Mouse (Mus musculus): ENCODE measurements around the gene Armh3.
A peak's percentile ranks its signal among the peaks of the same experiment; 100 is the strongest.

Armh3 gene

GRCm38 (mm10) chr19:45991171-45991570 lies 7.1 kb downstream of the Armh3 start:
- DNase-seq (ENCODE audit: low spot score in 2 of 2), result no peak

GRCm38 (mm10) chr19:45988238-45988637 lies 10.1 kb downstream of the Armh3 start:
- DNase-seq (ENCODE audit: low spot score in 2 of 2), result no peak

- no peak for DNase-seq (ENCODE audit: low spot score in 2 of 2)
Measured at GRCm38 (mm10) chr19:45984379-45984778, 13.9 kb downstream of the Armh3 start.

DNA sequence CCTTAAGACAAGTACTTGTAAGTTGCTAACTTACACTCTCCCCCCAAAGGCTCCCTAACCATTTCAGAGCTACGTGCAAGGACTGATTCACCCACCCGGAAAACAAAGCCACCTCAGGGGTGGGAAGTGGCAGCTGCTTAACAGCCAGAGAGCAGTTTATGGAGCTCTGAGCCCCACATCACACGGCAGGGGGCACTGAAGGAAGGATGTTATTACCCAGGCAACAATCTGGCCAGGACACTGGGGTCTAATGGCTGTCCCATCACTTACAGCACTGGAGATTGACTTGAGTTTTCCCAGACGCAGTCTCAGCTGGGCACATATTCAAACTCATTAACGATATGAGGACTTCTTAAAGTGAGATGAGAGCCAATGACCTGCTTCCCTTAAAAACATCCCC lies 37.5 kb downstream of the Armh3 start:
- DNase-seq (ENCODE audit: low spot score in 2 of 2), result no peak

DNA sequence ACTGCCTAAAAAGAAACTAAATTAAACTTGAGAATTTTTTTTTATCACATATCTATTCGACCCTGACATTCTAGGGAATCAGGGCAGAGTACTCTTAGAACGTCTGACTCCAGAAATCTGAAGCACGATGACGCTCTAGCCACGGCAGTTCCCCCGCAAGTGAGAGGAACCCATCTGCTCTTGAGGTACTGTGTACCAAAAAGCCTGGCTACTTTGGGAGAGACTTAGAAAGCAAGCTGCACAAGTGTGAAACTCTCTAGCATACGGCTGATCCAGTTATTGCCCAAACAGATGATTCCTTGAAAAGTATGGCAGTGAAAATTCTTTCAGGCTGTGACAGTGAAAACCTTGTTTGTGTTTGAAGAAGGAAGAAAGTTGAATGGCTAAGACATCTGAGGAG lies 41.6 kb downstream of the Armh3 start:
- peak; percentile 58 to 61 for DNase-seq (ENCODE audit: low spot score in 2 of 2)

DNA sequence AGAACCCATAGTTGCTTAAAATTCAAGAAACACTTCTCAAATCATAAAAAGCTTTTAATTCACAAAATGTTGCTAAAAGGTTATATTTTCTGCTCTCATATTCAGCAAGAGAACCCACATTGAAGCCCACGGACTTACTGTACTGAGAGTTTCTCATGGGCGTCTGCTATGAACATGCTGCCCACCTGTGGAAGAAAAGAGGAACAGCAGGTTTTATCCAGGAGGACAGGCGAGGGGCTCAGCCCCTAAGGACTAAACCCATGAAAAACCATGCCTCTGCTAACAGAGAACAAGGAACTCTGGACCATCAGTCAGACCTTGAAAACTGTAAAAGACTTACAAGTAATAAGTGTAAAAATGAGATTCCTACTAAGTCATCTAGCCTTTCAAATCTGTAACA lies 45.0 kb downstream of the Armh3 start:
- DNase-seq (ENCODE audit: low spot score in 2 of 2), result peak; percentile 36 to 48

- no peak for DNase-seq (ENCODE audit: low spot score in 2 of 2)
Measured at GRCm38 (mm10) chr19:45949236-45949635, 49.1 kb downstream of the Armh3 start.

- peak; percentile 57 to 65 for DNase-seq (ENCODE audit: low spot score in 2 of 2)
Measured at GRCm38 (mm10) chr19:45947764-45948163, 50.5 kb downstream of the Armh3 start.

- no peak for DNase-seq (ENCODE audit: low spot score in 2 of 2)
Measured at GRCm38 (mm10) chr19:45947286-45947685, 51.0 kb downstream of the Armh3 start.

DNA sequence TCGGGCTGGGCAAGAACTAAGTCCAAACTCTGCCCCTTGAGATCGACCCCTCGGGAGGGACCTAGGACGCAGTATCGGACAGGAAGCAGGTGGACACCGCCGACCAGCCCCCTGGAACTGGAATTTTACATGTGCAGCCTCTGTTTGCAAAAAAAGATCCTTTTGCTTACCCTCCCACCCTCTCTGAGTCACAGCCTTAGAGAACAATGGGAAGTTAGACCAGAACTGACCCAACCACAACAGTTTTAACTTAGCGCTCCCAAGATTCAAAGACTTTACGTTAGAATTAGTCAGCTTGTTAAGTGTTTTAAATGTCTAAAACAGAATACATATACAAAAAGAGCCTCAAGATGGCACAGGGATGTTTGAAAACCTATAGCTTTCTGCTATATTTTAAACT lies 51.7 kb downstream of the Armh3 start:
- peak in 1 of 2 experiments; percentile 16 for DNase-seq (ENCODE audit: low spot score in 2 of 2)

GRCm38 (mm10) chr19:45945986-45946385 lies 52.3 kb downstream of the Armh3 start:
- peak in 1 of 2 experiments; percentile 34 for DNase-seq (ENCODE audit: low spot score in 2 of 2)

GRCm38 (mm10) chr19:45943758-45944157 lies 54.5 kb downstream of the Armh3 start:
- no peak for DNase-seq (ENCODE audit: low spot score in 2 of 2)

- no peak for DNase-seq (ENCODE audit: low spot score in 2 of 2)
Measured at GRCm38 (mm10) chr19:45938064-45938463, 60.2 kb downstream of the Armh3 start.

GRCm38 (mm10) chr19:45937530-45937929 lies 60.8 kb downstream of the Armh3 start:
- DNase-seq (ENCODE audit: low spot score in 2 of 2), result no peak

DNA sequence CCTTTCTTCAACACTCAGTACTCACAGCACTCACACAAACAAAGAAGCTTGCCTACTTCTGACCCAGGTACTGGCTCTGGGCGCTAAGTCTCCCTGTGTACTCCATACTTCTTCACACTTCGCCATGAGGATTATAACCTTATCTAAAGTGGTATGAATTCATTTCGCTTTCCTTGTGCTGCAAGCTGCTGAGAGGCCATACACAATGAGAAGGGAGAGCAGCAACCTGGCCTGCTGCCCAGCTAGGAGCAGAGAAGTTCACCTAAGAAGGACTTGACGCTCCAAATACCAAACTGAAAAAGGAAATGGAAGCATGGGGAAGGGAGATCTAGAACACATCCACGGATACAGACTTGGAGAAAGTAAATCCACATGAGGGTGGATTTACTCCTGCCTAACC lies 71.1 kb downstream of the Armh3 start:
- DNase-seq (ENCODE audit: low spot score in 2 of 2), result no peak

DNA sequence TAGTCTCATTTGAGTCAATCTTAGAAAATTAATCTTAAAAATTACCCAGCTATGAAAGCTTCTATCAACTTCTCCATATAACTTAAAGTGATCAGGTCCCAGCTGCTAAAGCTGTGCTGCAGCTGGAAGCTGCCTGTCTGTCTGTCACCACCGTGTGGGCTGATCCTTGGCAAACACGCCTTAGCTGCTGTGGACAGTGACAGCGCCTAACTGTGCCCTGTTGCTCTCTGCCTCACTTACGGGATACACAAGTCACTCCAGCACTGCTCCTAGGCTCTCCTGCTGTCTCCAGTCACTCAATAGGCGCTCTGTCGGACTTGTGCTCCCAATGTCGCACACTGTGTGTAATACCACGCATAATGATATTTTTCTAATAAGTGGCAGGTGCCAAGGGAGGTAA lies 71.9 kb downstream of the Armh3 start:
- DNase-seq (ENCODE audit: low spot score in 2 of 2), result no peak

DNA sequence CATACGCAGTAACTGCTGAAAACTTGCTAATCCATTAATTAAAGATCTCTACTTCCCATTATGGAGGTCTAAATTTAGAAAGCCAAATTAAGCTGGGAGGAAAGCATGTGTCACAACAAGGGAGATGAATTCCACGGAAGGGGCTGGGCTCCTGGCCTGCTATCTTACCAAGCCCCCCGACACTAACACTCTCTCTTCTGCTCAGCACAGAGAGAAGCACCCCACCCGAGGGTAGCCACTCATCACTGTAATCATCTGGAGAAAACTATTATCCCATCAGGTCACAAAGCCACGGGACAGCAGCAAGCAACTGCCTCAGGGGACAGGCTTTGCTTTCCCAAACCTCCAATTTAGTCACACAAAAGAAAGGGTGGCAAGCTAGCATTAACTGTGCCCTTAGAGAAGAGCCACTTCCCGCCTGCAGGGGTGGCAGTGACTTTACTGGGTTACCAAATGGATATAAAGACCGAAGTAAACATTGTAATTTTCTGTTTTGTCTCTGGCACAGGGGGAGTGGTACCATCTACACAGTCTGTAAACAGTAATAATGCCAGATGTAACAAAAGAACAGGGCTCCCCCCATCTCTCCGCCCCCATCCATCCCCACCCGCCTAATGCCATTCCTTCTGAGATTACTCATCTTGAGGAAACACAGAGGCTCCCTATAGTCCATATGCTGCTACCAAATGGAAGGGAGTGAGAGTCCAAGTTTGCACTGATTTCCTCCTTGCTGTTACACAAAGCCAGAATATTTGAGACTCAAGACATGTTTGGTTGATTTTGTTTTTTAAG lies 77.8 kb downstream of the Armh3 start:
- peak in 1 of 2 experiments; percentile 35 for DNase-seq (ENCODE audit: low spot score in 2 of 2)

- peak in 1 of 2 experiments; percentile 38 for DNase-seq (ENCODE audit: low spot score in 2 of 2)
Measured at GRCm38 (mm10) chr19:45918406-45918805, 79.9 kb downstream of the Armh3 start.

GRCm38 (mm10) chr19:45917856-45918255 lies 80.4 kb downstream of the Armh3 start:
- peak; percentile 62 to 63 for DNase-seq (ENCODE audit: low spot score in 2 of 2)

DNA sequence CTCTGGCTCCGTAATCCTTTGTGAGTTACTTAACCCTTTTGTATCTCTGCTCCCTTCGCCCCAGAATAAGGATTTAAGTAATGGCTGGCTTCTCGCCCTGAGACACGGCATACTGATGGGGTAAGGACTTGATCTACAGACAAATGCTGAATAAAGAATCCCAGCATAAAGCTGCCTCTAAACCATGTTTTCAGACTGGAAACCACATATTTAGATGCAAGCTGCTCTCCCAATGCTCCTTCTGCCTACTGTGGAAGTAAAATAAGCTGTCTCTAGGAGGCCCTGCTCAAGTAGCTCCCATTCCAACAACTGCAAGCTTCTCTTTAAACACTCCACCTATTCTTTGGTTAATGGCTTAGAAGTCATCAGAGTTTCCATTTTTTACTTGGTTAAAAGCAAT lies 81.8 kb downstream of the Armh3 start:
- no peak for DNase-seq (ENCODE audit: low spot score in 2 of 2)

DNA sequence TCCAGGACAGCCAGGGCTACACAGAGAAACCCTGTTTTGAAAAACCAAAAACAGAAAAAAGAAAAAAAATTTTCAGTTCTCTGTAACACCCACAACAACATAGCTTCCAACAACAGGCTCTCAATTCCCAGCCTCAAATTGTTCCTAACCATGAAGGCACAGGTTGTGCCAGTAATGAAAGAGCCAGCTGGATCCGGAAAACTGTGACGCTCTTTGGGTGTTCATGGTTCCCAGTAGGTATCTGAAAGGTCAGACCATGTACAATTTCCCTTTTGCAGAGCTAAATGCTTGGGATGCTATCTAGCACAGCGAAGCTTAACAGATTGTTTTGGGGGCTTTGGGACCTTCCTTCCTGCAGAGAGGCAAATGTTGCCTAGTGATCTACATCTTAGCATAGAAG lies 82.3 kb downstream of the Armh3 start:
- peak in 1 of 2 experiments; percentile 17 for DNase-seq (ENCODE audit: low spot score in 2 of 2)

GRCm38 (mm10) chr19:45913036-45913435 lies 85.3 kb downstream of the Armh3 start:
- no peak for DNase-seq (ENCODE audit: low spot score in 2 of 2)

DNA sequence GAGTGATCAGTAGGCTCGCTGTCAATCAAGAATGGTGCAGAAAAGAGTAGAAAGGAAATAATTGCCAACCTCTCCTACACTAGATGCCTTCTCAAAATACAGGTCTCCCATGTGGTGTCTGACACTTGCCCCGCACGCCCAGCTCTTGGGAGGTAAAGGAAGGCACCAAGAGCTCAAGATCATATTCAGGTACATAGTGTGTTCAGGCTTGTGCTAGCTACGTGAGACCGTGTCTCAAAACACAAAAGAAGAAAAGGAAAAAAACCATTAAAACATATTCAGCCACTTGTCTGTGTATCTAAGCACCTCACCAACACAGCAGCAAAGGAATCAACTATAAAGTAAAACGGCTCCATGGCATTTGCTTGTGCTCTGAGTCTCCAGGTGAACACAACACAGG lies 85.9 kb downstream of the Armh3 start:
- DNase-seq (ENCODE audit: low spot score in 2 of 2), result no peak

Data from right cerebral cortex, adult 2 months (tissue).